Mouse (Mus musculus): ENCODE results near the gene Hs6st3. TPM values are rescaled to one million over a fixed set of nuclear protein-coding genes. Genes with fewer than 3 reads are reported as not detected.

Gene Hs6st3
- total RNA-seq, 2 experiments from 2014 or later: 1.4 to 1.6 TPM

DNA sequence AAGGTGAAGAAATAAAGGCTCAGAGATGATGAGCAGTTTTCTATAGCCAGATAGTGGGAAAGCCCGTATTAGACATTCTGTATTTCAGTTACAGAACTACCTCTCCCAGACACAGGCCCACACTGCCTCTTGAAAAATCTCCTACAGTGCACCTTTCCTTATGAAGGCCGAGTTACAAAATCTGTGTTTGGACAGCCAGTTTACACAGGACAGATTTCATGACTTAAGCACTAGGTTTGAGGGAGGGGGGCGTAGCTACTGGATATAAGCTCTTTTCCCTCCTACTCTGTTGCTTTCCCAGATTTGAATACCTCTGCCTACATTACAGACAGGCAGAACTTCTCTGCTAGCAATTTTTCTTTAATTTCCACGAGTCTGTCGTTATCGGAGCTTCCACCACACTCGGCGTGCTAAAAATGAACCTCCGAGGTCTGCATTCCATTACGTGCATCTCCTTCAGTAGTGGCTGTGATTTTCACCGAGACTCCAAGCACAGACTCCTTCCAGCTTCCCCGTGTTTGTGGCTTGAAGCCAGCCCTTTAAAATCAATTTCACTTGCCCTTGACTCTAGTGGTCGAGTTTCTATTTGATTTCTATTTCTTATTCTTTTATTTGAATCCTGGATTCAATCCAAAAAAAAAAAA is 770.0 kb downstream of the Hs6st3 start:
- no peak for DNase-seq

DNA sequence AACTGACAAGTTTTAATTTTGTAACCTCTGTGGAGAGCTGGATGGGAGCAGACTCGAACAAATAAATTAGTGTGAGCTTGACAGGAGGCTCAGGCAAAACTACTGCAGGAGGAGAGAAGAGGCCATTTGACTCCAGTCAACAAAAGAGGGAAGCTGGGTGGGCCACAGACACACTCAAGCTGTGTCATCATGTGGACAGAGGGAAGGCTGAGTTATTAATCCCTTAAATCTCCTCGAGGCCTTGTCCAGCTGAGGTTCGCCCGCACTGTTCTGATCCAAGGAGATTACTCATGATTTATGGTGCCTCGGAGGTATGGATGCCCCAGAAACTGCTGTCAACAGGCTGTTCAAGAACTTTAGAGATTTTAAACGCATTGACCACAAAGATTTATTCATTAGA is 776.4 kb downstream of the Hs6st3 start:
- DNase-seq: peak; percentile 8

- no peak for DNase-seq
Measured at GRCm38 (mm10) chr14:119918281-119919034, 780.3 kb downstream of the Hs6st3 start.

- DNase-seq: no peak
Measured at GRCm38 (mm10) chr14:119919177-119919576, 781.0 kb downstream of the Hs6st3 start.

Other genes with a start within 250 kb of the Hs6st3 start
- gene Dzip1, start 212.9 kb upstream of the Hs6st3 start, total RNA-seq (2021): 10 to 100 TPM; 12.3 to 15.7 TPM
- 10 to 100 TPM; 42.4 to 50.9 TPM for gene Dnajc3, start 200.4 kb upstream of the Hs6st3 start, total RNA-seq (2021)
- gene Uggt2, start 38.9 kb upstream of the Hs6st3 start, total RNA-seq (2021): 10 to 100 TPM in 1 of 2 experiments, 1 to 10 TPM in 1; 9.7 to 11.6 TPM

All from adrenal gland, postnatal 10 days (tissue).